Mouse (Mus musculus): ENCODE measurements around the gene Tmem242. TPM values are rescaled to one million over a fixed set of nuclear protein-coding genes. Genes with fewer than 3 reads are reported as not detected.

The Tmem242 gene
- polyA plus RNA-seq, 1 experiment from 2014 or later, result 125 TPM

GRCm38 (mm10) chr17:5439831-5440158, 264 bp downstream of the Tmem242 start:
- under 1% methylated on average over 8 of the region's 8 CpGs for WGBS
- peak overlapping the region; percentile 77 for H3K4me3 ChIP-seq
- H3K36me3 ChIP-seq (replicated peaks), result peaks cover 11% of the 10 kb centered on the region
- H3K27me3 ChIP-seq (ENCODE audit: poor library complexity, severe bottlenecking), result peaks cover 8% of the 10 kb centered on the region; the same call in 1 of the 2 replicates
- H3K27ac ChIP-seq, result peak overlapping the region; percentile 93
- no peak for DNase-seq (ENCODE audit: extremely low spot score, low spot score)
- peaks cover 21% of the 10 kb centered on the region for H3K4me1 ChIP-seq
- H3K9me3 ChIP-seq, result no peaks in the 10 kb centered on the region

- H3K36me3 ChIP-seq (replicated peaks), result peaks cover 41% of the 10 kb centered on the region
- no peak for DNase-seq (ENCODE audit: extremely low spot score, low spot score)
- no peak overlapping the region for H3K4me3 ChIP-seq
- H3K9me3 ChIP-seq, result no peaks in the 10 kb centered on the region
- 0 out of 2 replicates have a peak overlapping the region, but pooled peaks have one; percentile 49 for H3K27ac ChIP-seq
- no peaks in the 10 kb centered on the region for H3K4me1 ChIP-seq
- WGBS, result 79% methylated on average over 9 of the region's 9 CpGs
- no peaks in the 10 kb centered on the region for H3K27me3 ChIP-seq (ENCODE audit: poor library complexity, severe bottlenecking)
Measured at GRCm38 (mm10) chr17:5429772-5430133, 10.3 kb downstream of the Tmem242 start.

- Histone ChIP-seq H3K9me3 (no peaks in the 10 kb centered on the region), H3K36me3 (replicated peaks) (peaks cover 41% of the 10 kb centered on the region), H3K4me3 (no peak overlapping the region), H3K4me1 (no peaks in the 10 kb centered on the region), H3K27ac (0 out of 2 replicates have a peak overlapping the region, but pooled peaks have one; percentile 49), H3K27me3 (ENCODE audit: poor library complexity, severe bottlenecking) (no peaks in the 10 kb centered on the region)
- 60% methylated on average over 10 of the region's 10 CpGs for WGBS
- peak; percentile 85 for DNase-seq (ENCODE audit: extremely low spot score, low spot score)
Measured at GRCm38 (mm10) chr17:5429090-5429771, 10.8 kb downstream of the Tmem242 start.

DNA sequence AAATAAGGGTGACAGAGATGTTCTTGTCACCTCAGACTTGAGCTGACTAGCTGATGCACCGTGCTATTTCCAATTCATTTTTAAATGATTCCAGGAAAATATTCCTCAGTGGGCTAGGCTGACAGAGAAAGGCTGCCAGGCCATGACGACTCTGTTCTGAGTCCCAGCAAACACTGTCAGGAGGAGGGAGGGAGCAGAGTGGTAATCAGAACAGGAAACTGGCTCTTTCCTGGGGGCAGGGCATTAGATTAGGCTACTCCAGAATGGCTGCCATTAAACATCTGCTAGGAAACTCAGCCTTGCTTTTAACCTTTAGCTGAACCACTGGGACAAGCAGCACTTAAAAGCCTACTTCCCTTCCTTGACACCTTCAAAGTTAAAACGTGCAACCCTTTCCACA, 14.9 kb downstream of the Tmem242 start:
- Histone ChIP-seq H3K4me1 (no peaks in the 10 kb centered on the region), H3K4me3 (no peak overlapping the region), H3K27ac (no peak overlapping the region), H3K36me3 (replicated peaks) (peaks cover 21% of the 10 kb centered on the region), H3K27me3 (ENCODE audit: poor library complexity, severe bottlenecking) (no peaks in the 10 kb centered on the region), H3K9me3 (no peaks in the 10 kb centered on the region)
- DNase-seq (ENCODE audit: extremely low spot score, low spot score), result no peak
- 77% methylated on average over 3 of the region's 3 CpGs for WGBS

DNA sequence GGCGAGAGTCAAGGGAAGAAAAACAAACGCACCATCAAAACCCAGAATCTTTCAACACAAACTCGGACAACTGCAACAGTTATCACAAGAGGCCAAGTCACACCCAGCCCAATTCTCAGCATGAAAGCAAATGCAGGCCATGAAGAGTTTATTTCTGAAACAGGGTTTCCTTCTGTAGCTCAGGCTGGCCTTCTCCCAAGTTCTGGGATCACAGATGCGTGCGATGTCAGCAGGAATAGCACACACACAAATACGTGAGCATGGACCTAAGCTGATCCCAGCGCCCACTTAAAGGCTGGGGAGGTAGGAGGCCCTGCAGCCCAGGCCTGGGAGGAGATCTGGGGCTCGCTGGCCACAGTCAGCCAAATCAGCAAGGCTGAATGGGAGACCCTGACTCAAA, 15.9 kb downstream of the Tmem242 start:
- Histone ChIP-seq H3K9me3 (no peaks in the 10 kb centered on the region), H3K4me1 (no peaks in the 10 kb centered on the region), H3K36me3 (replicated peaks) (peaks cover 24% of the 10 kb centered on the region), H3K4me3 (no peak overlapping the region), H3K27me3 (ENCODE audit: poor library complexity, severe bottlenecking) (no peaks in the 10 kb centered on the region), H3K27ac (no peak overlapping the region)
- no peak for DNase-seq (ENCODE audit: extremely low spot score, low spot score)
- WGBS, result 92% methylated on average over 8 of the region's 8 CpGs

DNA sequence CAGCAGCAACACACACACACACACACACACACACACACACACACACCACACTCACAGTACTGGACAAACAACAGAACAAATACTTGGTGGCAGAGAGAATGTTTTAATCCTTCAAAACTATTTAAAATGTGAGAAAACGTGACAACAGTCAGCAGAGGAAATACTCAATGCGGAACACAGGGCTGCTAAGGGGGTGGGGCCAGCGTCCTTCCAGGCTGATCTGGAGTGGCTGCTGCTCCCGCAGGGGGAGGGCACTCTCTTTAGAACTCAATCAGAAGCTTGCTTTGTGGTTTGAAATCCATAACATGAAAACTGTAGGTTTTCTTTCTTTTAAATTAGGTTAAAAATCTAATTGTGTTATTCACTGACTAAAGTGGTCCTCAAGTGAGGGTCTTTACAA, 18.2 kb downstream of the Tmem242 start:
- H3K36me3 ChIP-seq (replicated peaks), result peaks cover 42% of the 10 kb centered on the region
- 63% methylated on average over 4 of the region's 4 CpGs for WGBS
- DNase-seq (ENCODE audit: extremely low spot score, low spot score), result no peak
- H3K27me3 ChIP-seq (ENCODE audit: poor library complexity, severe bottlenecking), result no peaks in the 10 kb centered on the region
- no peak overlapping the region for H3K4me3 ChIP-seq
- H3K27ac ChIP-seq, result no peak overlapping the region
- H3K9me3 ChIP-seq, result no peaks in the 10 kb centered on the region
- no peaks in the 10 kb centered on the region for H3K4me1 ChIP-seq

DNA sequence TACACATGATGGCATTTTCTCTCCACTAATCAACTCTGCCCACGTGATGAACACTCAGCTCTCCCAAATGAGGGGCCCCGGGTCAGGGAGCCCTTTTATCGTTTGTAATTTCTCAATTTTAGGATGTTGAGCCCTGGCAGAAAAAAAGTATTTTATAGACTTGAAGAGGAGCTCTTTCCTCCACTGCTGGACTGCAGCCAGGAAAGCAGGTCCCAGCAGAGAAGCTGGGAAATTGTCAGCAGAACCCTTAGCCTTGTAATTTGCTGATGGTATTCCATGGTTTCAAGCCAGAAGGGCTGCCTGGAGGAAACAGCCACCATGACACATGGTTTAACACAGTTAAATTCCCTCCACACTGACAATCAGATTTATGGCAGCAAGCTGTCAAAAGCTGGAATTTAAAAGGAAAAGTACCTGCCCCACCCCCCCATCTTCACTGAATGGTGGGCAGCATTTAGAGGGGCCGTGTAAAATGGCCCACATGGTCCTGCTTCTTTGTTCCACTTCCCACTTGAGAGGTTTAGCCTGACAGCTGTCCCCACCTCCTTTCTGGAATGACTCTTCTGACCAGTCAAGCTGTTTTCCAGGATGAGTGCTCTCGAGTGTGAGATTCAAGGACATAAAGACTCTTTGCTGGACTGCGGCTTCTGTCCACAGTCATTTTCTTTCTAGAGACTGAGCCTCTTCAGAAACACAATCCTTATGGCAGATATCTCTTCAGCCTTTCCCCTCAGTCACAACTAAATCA, 20.1 kb downstream of the Tmem242 start:
- Histone ChIP-seq H3K9me3 (no peaks in the 10 kb centered on the region), H3K27me3 (ENCODE audit: poor library complexity, severe bottlenecking) (no peaks in the 10 kb centered on the region), H3K4me1 (no peaks in the 10 kb centered on the region), H3K4me3 (no peak overlapping the region), H3K36me3 (replicated peaks) (peaks cover 43% of the 10 kb centered on the region), H3K27ac (no peak overlapping the region)
- DNase-seq (ENCODE audit: extremely low spot score, low spot score), result no peak
- 83% methylated on average over 6 of the region's 6 CpGs for WGBS

- no peak overlapping the region for H3K4me3 ChIP-seq
- 92% methylated on average over 9 of the region's 9 CpGs for WGBS
- no peaks in the 10 kb centered on the region for H3K27me3 ChIP-seq (ENCODE audit: poor library complexity, severe bottlenecking)
- no peaks in the 10 kb centered on the region for H3K9me3 ChIP-seq
- no peak overlapping the region for H3K27ac ChIP-seq
- DNase-seq (ENCODE audit: extremely low spot score, low spot score), result no peak
- peaks cover 48% of the 10 kb centered on the region for H3K36me3 ChIP-seq (replicated peaks)
- no peaks in the 10 kb centered on the region for H3K4me1 ChIP-seq
Measured at GRCm38 (mm10) chr17:5419056-5419455, 21.0 kb downstream of the Tmem242 start.

DNA sequence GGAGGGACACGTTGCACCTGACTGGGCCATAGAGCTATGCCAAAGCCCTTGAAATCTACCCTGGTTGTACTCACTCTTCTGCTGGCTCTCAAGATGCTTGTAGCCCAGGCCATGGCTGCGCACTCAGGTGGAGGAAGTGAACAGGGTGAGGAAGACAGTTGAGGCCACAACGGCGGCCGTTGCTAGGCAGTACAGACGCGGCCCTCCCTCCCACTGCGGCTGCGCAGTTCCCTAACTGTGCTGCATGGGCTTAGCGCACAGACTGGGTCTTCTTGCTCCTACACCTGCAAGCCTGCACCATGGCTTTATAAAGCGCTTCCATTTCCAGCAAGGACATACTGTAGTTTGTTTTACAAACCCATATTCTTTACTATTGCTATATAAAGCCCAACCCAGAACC, 21.5 kb downstream of the Tmem242 start, which contains the start of gene Ldhal6b:
Gene Ldhal6b (minus strand): TSS at position 223 of the 400 bp plus-strand sequence.
- H3K36me3 ChIP-seq (replicated peaks), result peaks cover 44% of the 10 kb centered on the region
- 95% methylated on average over 11 of the region's 11 CpGs for WGBS
- H3K4me3 ChIP-seq, result no peak within 1 kb of the TSS
- no peak within 1 kb of the TSS for H3K27ac ChIP-seq
- H3K27me3 ChIP-seq (ENCODE audit: poor library complexity, severe bottlenecking), result no peaks in the 10 kb centered on the region
- DNase-seq (ENCODE audit: extremely low spot score, low spot score), result no peak
- H3K4me1 ChIP-seq, result no peaks in the 10 kb centered on the region
- no peaks in the 10 kb centered on the region for H3K9me3 ChIP-seq

DNA sequence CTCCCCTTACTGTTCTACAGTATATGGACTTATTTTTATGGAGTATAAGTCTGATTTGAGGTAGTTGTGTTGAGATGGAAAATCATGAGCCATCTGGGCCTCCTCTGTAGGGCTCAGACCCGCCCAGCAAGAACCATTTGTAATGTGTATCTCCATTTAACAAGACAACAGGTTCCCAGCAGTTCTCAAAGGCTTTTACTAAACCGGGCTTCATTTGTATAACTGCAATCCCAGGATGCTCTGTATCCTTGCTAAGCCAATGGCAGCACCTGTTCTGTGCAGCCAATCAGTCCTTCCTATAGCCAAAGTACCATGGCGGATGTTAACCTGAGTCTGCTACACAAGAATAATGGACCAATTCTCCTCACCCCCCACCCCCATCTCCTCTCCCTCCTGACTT, 23.5 kb downstream of the Tmem242 start:
- no peaks in the 10 kb centered on the region for H3K27me3 ChIP-seq (ENCODE audit: poor library complexity, severe bottlenecking)
- WGBS, result 93% methylated on average over 3 of the region's 3 CpGs
- H3K4me3 ChIP-seq, result no peak overlapping the region
- peaks cover 55% of the 10 kb centered on the region for H3K36me3 ChIP-seq (replicated peaks)
- no peak overlapping the region for H3K27ac ChIP-seq
- no peaks in the 10 kb centered on the region for H3K9me3 ChIP-seq
- DNase-seq (ENCODE audit: extremely low spot score, low spot score), result no peak
- H3K4me1 ChIP-seq, result no peaks in the 10 kb centered on the region

DNA sequence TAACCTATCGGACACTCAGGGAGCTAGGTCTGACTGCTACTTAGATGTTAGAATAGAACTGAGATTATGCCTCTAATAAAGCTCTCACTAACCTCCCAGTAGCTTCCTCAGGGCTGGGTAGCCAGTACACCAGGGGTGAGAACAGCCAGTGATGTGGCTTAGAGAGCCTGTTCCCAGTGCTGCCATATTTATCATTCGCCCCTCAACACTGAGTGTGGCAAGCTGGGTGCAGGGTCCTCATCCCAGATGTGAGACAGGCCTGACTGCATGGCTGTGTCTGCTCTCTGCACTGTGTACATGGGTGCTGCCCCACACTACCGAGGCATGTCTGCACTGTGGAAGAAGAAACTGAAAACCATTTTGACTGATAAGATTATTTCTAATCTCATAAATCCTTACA, 26.0 kb downstream of the Tmem242 start:
- Histone ChIP-seq H3K27ac (no peak overlapping the region), H3K36me3 (replicated peaks) (peaks cover 56% of the 10 kb centered on the region), H3K4me1 (no peaks in the 10 kb centered on the region), H3K27me3 (ENCODE audit: poor library complexity, severe bottlenecking) (no peaks in the 10 kb centered on the region), H3K4me3 (no peak overlapping the region), H3K9me3 (no peaks in the 10 kb centered on the region)
- WGBS, result 95% methylated on average over 3 of the region's 3 CpGs
- no peak for DNase-seq (ENCODE audit: extremely low spot score, low spot score)

GRCm38 (mm10) chr17:5413350-5413749, 26.7 kb downstream of the Tmem242 start:
- Histone ChIP-seq H3K36me3 (replicated peaks) (peaks cover 49% of the 10 kb centered on the region), H3K27me3 (ENCODE audit: poor library complexity, severe bottlenecking) (no peaks in the 10 kb centered on the region), H3K4me3 (no peak overlapping the region), H3K4me1 (no peaks in the 10 kb centered on the region), H3K27ac (no peak overlapping the region), H3K9me3 (no peaks in the 10 kb centered on the region)
- no peak for DNase-seq (ENCODE audit: extremely low spot score, low spot score)
- WGBS, result 94% methylated on average over 13 of the region's 13 CpGs

GRCm38 (mm10) chr17:5412740-5413139, 27.3 kb downstream of the Tmem242 start:
- Histone ChIP-seq H3K9me3 (no peaks in the 10 kb centered on the region), H3K36me3 (replicated peaks) (peaks cover 43% of the 10 kb centered on the region), H3K4me1 (no peaks in the 10 kb centered on the region), H3K27ac (no peak overlapping the region), H3K4me3 (no peak overlapping the region), H3K27me3 (ENCODE audit: poor library complexity, severe bottlenecking) (no peaks in the 10 kb centered on the region)
- WGBS, result 95% methylated on average over 7 of the region's 7 CpGs
- no peak for DNase-seq (ENCODE audit: extremely low spot score, low spot score)
